Mouse (Mus musculus): ENCODE results near the gene Lrrc17. TPM values are rescaled to one million over a fixed set of nuclear protein-coding genes. Genes with fewer than 3 reads are reported as not detected.

Lrrc17 gene
- polyA plus RNA-seq, 1 experiment, result 70.3 TPM

GRCm38 (mm10) chr5:21572764-21573416 lies 29.5 kb downstream of the Lrrc17 start:
- no peak for TF ChIP-seq E2F4 (IDR thresholded peaks at IDR 0.05; ENCODE audit: insufficient read depth)
- TF ChIP-seq CEBPB (IDR thresholded peaks at IDR 0.05; ENCODE audit: insufficient read depth, poor library complexity, severe bottlenecking), result no peak
- no peak for TF ChIP-seq REST (IDR thresholded peaks at IDR 0.05; ENCODE audit: insufficient read depth, insufficient read length)
- TF ChIP-seq USF1 (IDR thresholded peaks at IDR 0.05; ENCODE audit: low read depth), result no peak
- no peak for TF ChIP-seq POLR2AphosphoS2 (IDR thresholded peaks at IDR 0.05; ENCODE audit: insufficient read length, low read depth)
- no peak for TF ChIP-seq POLR2A (IDR thresholded peaks at IDR 0.05; ENCODE audit: insufficient read length, low read depth)
- TF ChIP-seq TCF12 (IDR thresholded peaks at IDR 0.05; ENCODE audit: insufficient read depth, poor library complexity, severe bottlenecking), result no peak
- no peak for TF ChIP-seq MYOD1 (IDR thresholded peaks at IDR 0.05; ENCODE audit: control insufficient read depth in 1 of 3, insufficient read length in 2 of 3, low read depth in 2 of 3)
- TF ChIP-seq SRF (IDR thresholded peaks at IDR 0.05; ENCODE audit: control insufficient read depth, insufficient read length, low read depth), result no peak
- peaks cover 26% of the 10 kb centered on the region for H3K36me3 ChIP-seq (ENCODE audit: control insufficient read depth, insufficient read depth)
- H3ac ChIP-seq (ENCODE audit: control insufficient read depth, insufficient read length), result no peak overlapping the region
- H3K4me2 ChIP-seq (ENCODE audit: low read depth), result no peak overlapping the region
- H3K4me3 ChIP-seq, result no peak overlapping the region
- no peaks in the 10 kb centered on the region for H3K27me3 ChIP-seq (ENCODE audit: control insufficient read depth, insufficient read depth, insufficient read length)
- H3K79me2 ChIP-seq (ENCODE audit: control insufficient read depth, insufficient read depth), result peaks cover 5% of the 10 kb centered on the region

GRCm38 (mm10) chr5:21574386-21575209 lies 31.2 kb downstream of the Lrrc17 start:
- H3K27me3 ChIP-seq (ENCODE audit: control insufficient read depth, insufficient read depth, insufficient read length), result no peaks in the 10 kb centered on the region
- H3K4me3 ChIP-seq, result no peak overlapping the region
- H3K36me3 ChIP-seq (ENCODE audit: control insufficient read depth, insufficient read depth), result peaks cover 26% of the 10 kb centered on the region
- no peak overlapping the region for H3K4me2 ChIP-seq (ENCODE audit: low read depth)
- no peaks in the 10 kb centered on the region for H3K79me2 ChIP-seq (ENCODE audit: control insufficient read depth, insufficient read depth)
- H3ac ChIP-seq (ENCODE audit: control insufficient read depth, insufficient read length), result no peak overlapping the region
- TF ChIP-seq TCF12 (IDR thresholded peaks at IDR 0.05; ENCODE audit: insufficient read depth, poor library complexity, severe bottlenecking) (no peak), MYOD1 (IDR thresholded peaks at IDR 0.05; ENCODE audit: control insufficient read depth in 1 of 3, insufficient read length in 2 of 3, low read depth in 2 of 3) (no peak), POLR2AphosphoS2 (IDR thresholded peaks at IDR 0.05; ENCODE audit: insufficient read length, low read depth) (no peak), POLR2A (IDR thresholded peaks at IDR 0.05; ENCODE audit: insufficient read length, low read depth) (no peak), REST (IDR thresholded peaks at IDR 0.05; ENCODE audit: insufficient read depth, insufficient read length) (no peak), E2F4 (IDR thresholded peaks at IDR 0.05; ENCODE audit: insufficient read depth) (no peak), TCF3 (IDR thresholded peaks at IDR 0.05; ENCODE audit: insufficient read length, low read depth) (no peak), SRF (IDR thresholded peaks at IDR 0.05; ENCODE audit: control insufficient read depth, insufficient read length, low read depth) (no peak), CEBPB (IDR thresholded peaks at IDR 0.05; ENCODE audit: insufficient read depth, poor library complexity, severe bottlenecking) (no peak), MAX (IDR thresholded peaks at IDR 0.05; ENCODE audit: low read depth) (no peak), USF1 (IDR thresholded peaks at IDR 0.05; ENCODE audit: low read depth) (no peak), MYOG (IDR thresholded peaks at IDR 0.05; ENCODE audit: control insufficient read depth in 1 of 3, insufficient read depth in 1 of 3, insufficient read length in 2 of 3, low read depth in 2 of 3) (no peak)

- no peaks in the 10 kb centered on the region for H3K27me3 ChIP-seq (ENCODE audit: control insufficient read depth, insufficient read depth, insufficient read length)
- no peaks in the 10 kb centered on the region for H3K79me2 ChIP-seq (ENCODE audit: control insufficient read depth, insufficient read depth)
- peaks cover 25% of the 10 kb centered on the region for H3K36me3 ChIP-seq (ENCODE audit: control insufficient read depth, insufficient read depth)
- no peak overlapping the region for H3K4me3 ChIP-seq
- no peak overlapping the region for H3K4me2 ChIP-seq (ENCODE audit: low read depth)
- TF ChIP-seq REST (IDR thresholded peaks at IDR 0.05; ENCODE audit: insufficient read depth, insufficient read length) (no peak), SRF (IDR thresholded peaks at IDR 0.05; ENCODE audit: control insufficient read depth, insufficient read length, low read depth) (no peak), MYOD1 (IDR thresholded peaks at IDR 0.05; ENCODE audit: control insufficient read depth in 1 of 3, insufficient read length in 2 of 3, low read depth in 2 of 3) (no peak), CEBPB (IDR thresholded peaks at IDR 0.05; ENCODE audit: insufficient read depth, poor library complexity, severe bottlenecking) (no peak), E2F4 (IDR thresholded peaks at IDR 0.05; ENCODE audit: insufficient read depth) (no peak), POLR2AphosphoS2 (IDR thresholded peaks at IDR 0.05; ENCODE audit: insufficient read length, low read depth) (no peak), MAX (IDR thresholded peaks at IDR 0.05; ENCODE audit: low read depth) (no peak)
- H3ac ChIP-seq (ENCODE audit: control insufficient read depth, insufficient read length), result no peak overlapping the region
Observed at GRCm38 (mm10) chr5:21575210-21575550, 31.8 kb downstream of the Lrrc17 start.

GRCm38 (mm10) chr5:21578136-21578535 lies 34.8 kb downstream of the Lrrc17 start:
- no peak for TF ChIP-seq MAX (IDR thresholded peaks at IDR 0.05; ENCODE audit: low read depth)
- TF ChIP-seq MYOD1 (IDR thresholded peaks at IDR 0.05; ENCODE audit: control insufficient read depth in 1 of 3, insufficient read length in 2 of 3, low read depth in 2 of 3), result no peak
- no peak for TF ChIP-seq TCF3 (IDR thresholded peaks at IDR 0.05; ENCODE audit: insufficient read length, low read depth)
- TF ChIP-seq CEBPB (IDR thresholded peaks at IDR 0.05; ENCODE audit: insufficient read depth, poor library complexity, severe bottlenecking), result no peak
- no peak for TF ChIP-seq MYOG (IDR thresholded peaks at IDR 0.05; ENCODE audit: control insufficient read depth in 1 of 3, insufficient read depth in 1 of 3, insufficient read length in 2 of 3, low read depth in 2 of 3)
- no peak for TF ChIP-seq POLR2AphosphoS2 (IDR thresholded peaks at IDR 0.05; ENCODE audit: insufficient read length, low read depth)
- no peak overlapping the region for H3K4me3 ChIP-seq
- H3K79me2 ChIP-seq (ENCODE audit: control insufficient read depth, insufficient read depth), result no peaks in the 10 kb centered on the region
- peaks cover 6% of the 10 kb centered on the region for H3K36me3 ChIP-seq (ENCODE audit: control insufficient read depth, insufficient read depth)
- H3ac ChIP-seq (ENCODE audit: control insufficient read depth, insufficient read length), result no peak overlapping the region
- H3K27me3 ChIP-seq (ENCODE audit: control insufficient read depth, insufficient read depth, insufficient read length), result no peaks in the 10 kb centered on the region
- no peak overlapping the region for H3K4me2 ChIP-seq (ENCODE audit: low read depth)

Measured in myocyte (in vitro differentiated cells).